Mouse (Mus musculus) C2C12 (cell line): ENCODE data around the gene Dgkg. TPM values are rescaled to one million over a fixed set of nuclear protein-coding genes. Genes with fewer than 3 reads are reported as not detected.

Source experiments
- H3K27me3 ChIP-seq: one replicate; pipeline ENCODE4 v1.6.1; 2011; ENCODE audit not compliant: control insufficient read depth, insufficient read depth, insufficient read length
- H3K36me3 ChIP-seq: one replicate; pipeline ENCODE4 v1.6.1; 2011; ENCODE audit not compliant: control insufficient read depth, insufficient read depth
- H3K4me3 ChIP-seq: one replicate; pipeline ENCODE4 v1.5.1; 2011; ENCODE audit warnings: mild to moderate bottlenecking, control low read depth; ENCODE audit not compliant: poor library complexity, insufficient read depth, severe bottlenecking
- H3K79me2 ChIP-seq: one replicate; pipeline ENCODE4 v1.6.1; 2011; ENCODE audit not compliant: control insufficient read depth, insufficient read depth
- H3K79me3 ChIP-seq: one replicate; pipeline ENCODE4 v1.6.1; 2011; ENCODE audit warnings: low read depth, control low read depth
- H3ac ChIP-seq: one replicate; pipeline ENCODE3; 2011; ENCODE audit warnings: low read depth; ENCODE audit not compliant: control insufficient read depth, insufficient read length
- CEBPB ChIP-seq: IDR thresholded peaks from one replicate; pipeline ENCODE4 v1.6.1; 2011; ENCODE audit warnings: low read depth, mild to moderate bottlenecking, control low read depth, moderate library complexity
- CTCF ChIP-seq: IDR thresholded peaks from one replicate; pipeline ENCODE4 v1.5.1; 2011; ENCODE audit not compliant: control insufficient read depth, insufficient read depth, insufficient read length
- FOSL1 ChIP-seq: IDR thresholded peaks from one replicate; pipeline ENCODE4 v1.8.0; 2011; ENCODE audit warnings: mild to moderate bottlenecking, low read length; ENCODE audit not compliant: poor library complexity, insufficient read depth, severe bottlenecking
- MAX ChIP-seq: IDR thresholded peaks from one replicate; pipeline ENCODE4 v1.6.1; 2011; ENCODE audit warnings: mild to moderate bottlenecking, control low read depth
- MYOD1 ChIP-seq: IDR thresholded peaks from one replicate; pipeline ENCODE4 v1.6.1; 2011; ENCODE audit warnings: low read depth; ENCODE audit not compliant: control insufficient read depth, insufficient read length
- MYOG ChIP-seq: IDR thresholded peaks from one replicate; pipeline ENCODE4 v1.6.1; 2011; ENCODE audit not compliant: control insufficient read depth, insufficient read length; ENCODE audit errors: extremely low read depth
- USF1 ChIP-seq: IDR thresholded peaks from one replicate; pipeline ENCODE4 v1.6.1; 2011; ENCODE audit warnings: low read depth, mild to moderate bottlenecking, control low read depth, moderate library complexity
- polyA plus RNA-seq: library from polyadenylated mRNA; unstranded; fragments of >200 nt; fragmentation: generic; extraction: Trizol; gene quantifications from one replicate; pipeline ENCODE4 v1.2.1, GENCODE M21; 2012; ENCODE audit warnings: missing spikeins

The Dgkg gene
- polyA plus RNA-seq, 1 experiment, result 0.01 TPM

DNA sequence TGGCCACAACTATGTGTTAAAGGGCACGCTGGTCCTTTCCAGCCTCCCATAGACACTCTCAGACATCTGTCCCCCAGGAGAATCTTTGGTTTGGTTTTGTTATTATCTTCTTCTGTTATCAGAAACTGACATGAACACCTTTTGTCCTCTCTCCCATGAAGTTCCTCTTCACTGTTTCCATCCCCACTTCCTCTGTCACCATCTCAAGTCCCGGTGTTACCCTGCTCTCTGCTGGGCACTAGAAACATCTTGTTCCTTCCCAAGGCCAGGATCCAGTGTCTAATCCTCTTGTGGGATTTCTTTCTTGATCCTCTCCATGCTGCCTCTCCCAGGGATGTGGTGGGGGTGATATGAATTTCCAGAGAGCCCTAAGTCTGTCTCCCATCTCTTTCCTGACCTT is 32.6 kb upstream of the Dgkg start:
- Histone ChIP-seq H3K79me2 (no peaks in the 10 kb centered on the region), H3K36me3 (no peaks in the 10 kb centered on the region), H3K4me3 (no peak overlapping the region), H3ac (no peak overlapping the region), H3K27me3 (peaks cover 5% of the 10 kb centered on the region), H3K79me3 (no peaks in the 10 kb centered on the region)
- TF ChIP-seq MAX (no peak), MYOG (no peak), FOSL1 (no peak), USF1 (no peak), CEBPB (no peak), MYOD1 (no peak), CTCF (no peak)

DNA sequence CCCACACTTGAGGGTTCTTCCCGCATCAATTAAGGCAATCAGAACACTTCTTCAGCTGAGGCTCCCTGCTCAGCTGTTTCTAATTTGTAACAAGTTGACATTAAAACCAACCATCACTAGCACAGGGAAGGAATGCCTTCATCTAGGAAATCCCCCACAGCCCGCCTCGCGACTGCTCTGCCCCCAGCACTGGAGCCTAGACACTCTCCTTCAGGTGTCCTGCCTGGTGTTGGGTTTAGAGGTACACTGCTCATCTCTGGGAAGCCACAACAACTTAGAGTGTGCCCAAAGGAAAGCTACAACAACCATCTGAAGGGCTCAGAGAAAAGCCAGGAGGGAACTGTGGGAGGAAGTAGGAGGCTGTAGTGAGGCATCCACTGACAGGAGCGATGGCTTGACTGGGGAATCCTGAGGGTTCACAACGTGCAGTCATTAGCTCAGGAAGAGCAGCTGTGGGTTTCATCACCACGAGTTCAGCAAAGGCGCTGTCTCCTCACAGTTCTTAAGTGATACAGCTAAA is 30.8 kb upstream of the Dgkg start:
- H3ac ChIP-seq, result no peak overlapping the region
- peaks cover 5% of the 10 kb centered on the region for H3K27me3 ChIP-seq
- TF ChIP-seq MAX, result no peak
- no peak for TF ChIP-seq MYOG
- no peak for TF ChIP-seq USF1
- no peak for TF ChIP-seq MYOD1
- no peak for TF ChIP-seq FOSL1
- no peak for TF ChIP-seq CEBPB
- no peak for TF ChIP-seq CTCF
- H3K36me3 ChIP-seq, result no peaks in the 10 kb centered on the region
- H3K4me3 ChIP-seq, result no peak overlapping the region
- no peaks in the 10 kb centered on the region for H3K79me3 ChIP-seq
- H3K79me2 ChIP-seq, result no peaks in the 10 kb centered on the region

DNA sequence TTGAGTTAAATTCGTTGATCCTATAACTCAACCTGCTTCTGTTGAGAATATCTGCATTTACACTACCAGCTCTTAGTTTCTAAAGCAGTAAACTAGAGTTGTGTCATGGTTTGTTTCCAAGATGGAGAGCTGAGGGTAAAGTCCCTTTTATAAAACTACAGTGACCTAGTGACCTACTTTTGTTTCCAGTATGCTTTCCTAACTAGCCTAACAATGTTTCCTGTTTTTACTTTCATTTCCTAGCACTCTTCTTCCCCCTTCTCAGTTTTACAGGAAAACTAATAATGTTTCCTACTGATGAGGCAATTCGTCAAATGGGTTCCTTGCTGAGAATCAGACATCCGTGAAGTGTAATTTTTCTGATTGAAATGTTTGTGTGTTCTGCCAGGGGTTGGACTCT is 26.6 kb upstream of the Dgkg start:
- Histone ChIP-seq H3K4me3 (no peak overlapping the region), H3K36me3 (no peaks in the 10 kb centered on the region), H3K79me2 (no peaks in the 10 kb centered on the region), H3ac (no peak overlapping the region), H3K27me3 (no peaks in the 10 kb centered on the region), H3K79me3 (no peaks in the 10 kb centered on the region)
- TF ChIP-seq USF1 (no peak), FOSL1 (no peak), MAX (no peak), CEBPB (no peak), MYOD1 (no peak), MYOG (no peak), CTCF (no peak)

DNA sequence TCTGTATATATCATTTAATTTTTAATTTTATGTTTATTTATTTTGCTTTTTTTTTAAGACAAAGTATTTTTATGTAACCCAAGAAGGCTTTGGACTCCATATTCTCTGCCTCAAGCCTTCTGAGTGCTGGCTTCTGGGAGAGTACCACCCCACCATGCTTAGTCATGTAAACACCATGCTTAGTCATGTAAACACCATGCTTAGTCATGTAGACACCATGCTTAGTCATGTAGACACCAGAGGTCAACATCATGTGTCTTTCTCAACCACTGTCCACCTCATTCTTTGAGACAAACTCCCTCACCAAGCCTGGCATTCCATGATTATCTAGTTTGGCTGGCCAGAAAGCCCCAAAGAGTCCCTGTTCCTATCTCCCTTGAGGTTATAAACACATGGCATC is 25.7 kb upstream of the Dgkg start:
- Histone ChIP-seq H3K36me3 (no peaks in the 10 kb centered on the region), H3K79me3 (no peaks in the 10 kb centered on the region), H3K79me2 (no peaks in the 10 kb centered on the region), H3ac (no peak overlapping the region), H3K27me3 (no peaks in the 10 kb centered on the region), H3K4me3 (no peak overlapping the region)
- TF ChIP-seq MYOD1 (no peak), FOSL1 (no peak), CTCF (no peak), CEBPB (no peak), MAX (no peak), MYOG (no peak), USF1 (no peak)

DNA sequence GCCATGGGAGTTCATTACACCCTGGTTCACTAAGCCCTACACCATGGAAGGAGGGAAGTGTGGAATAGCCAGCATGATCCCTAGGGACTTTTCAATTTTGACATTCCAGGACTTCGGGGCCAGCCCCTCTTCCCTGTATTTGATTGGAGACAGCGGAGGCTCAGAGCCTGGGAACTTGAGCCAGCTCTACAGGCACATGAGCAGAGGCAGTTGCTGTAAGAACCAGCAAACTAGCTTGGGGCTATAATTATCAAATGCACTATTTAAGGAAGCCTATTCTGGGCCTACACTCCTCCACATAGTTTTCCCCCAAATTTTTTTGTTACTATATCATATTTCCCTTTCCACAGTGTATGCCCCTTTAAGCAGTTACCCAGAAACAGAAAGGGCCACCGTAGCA is 22.6 kb upstream of the Dgkg start:
- H3ac ChIP-seq, result no peak overlapping the region
- no peaks in the 10 kb centered on the region for H3K27me3 ChIP-seq
- no peaks in the 10 kb centered on the region for H3K79me3 ChIP-seq
- H3K36me3 ChIP-seq, result no peaks in the 10 kb centered on the region
- H3K79me2 ChIP-seq, result no peaks in the 10 kb centered on the region
- H3K4me3 ChIP-seq, result no peak overlapping the region
- no peak for TF ChIP-seq USF1
- no peak for TF ChIP-seq MAX
- TF ChIP-seq MYOD1, result no peak
- no peak for TF ChIP-seq FOSL1
- TF ChIP-seq CTCF, result no peak
- no peak for TF ChIP-seq CEBPB
- no peak for TF ChIP-seq MYOG

DNA sequence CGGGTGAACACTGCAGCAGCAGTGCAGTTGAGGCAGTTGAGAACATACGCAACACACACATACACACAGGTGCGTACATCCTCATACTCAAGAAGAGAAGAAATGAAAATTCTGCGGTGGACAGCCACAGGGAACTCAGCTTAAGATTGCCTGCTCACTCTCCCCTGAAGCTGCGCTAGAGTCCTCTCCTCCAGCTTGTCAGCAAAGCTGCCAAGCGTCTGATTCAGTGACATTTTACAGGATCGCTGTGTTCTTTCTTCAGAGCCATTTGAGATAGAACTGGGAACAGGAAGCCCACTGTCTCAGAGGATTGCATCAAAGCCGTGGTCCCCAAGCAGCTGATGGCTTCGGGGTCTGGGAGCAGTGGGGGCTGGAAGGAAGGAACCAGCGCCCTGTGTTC is 17.6 kb upstream of the Dgkg start:
- no peak overlapping the region for H3ac ChIP-seq
- no peak for TF ChIP-seq CEBPB
- TF ChIP-seq FOSL1, result no peak
- no peak for TF ChIP-seq MAX
- no peak for TF ChIP-seq CTCF
- H3K79me3 ChIP-seq, result no peaks in the 10 kb centered on the region
- no peaks in the 10 kb centered on the region for H3K36me3 ChIP-seq
- H3K4me3 ChIP-seq, result no peak overlapping the region
- no peaks in the 10 kb centered on the region for H3K79me2 ChIP-seq
- peaks cover 1% of the 10 kb centered on the region for H3K27me3 ChIP-seq
